Mouse (Mus musculus): ENCODE results near the gene Gm20911.
"Not testable (repeated sequence)": the region's sequence is repeated elsewhere in the genome, so short reads cannot be mapped to it uniquely, and the experiment has no call there.

Gene Gm20911

DNA sequence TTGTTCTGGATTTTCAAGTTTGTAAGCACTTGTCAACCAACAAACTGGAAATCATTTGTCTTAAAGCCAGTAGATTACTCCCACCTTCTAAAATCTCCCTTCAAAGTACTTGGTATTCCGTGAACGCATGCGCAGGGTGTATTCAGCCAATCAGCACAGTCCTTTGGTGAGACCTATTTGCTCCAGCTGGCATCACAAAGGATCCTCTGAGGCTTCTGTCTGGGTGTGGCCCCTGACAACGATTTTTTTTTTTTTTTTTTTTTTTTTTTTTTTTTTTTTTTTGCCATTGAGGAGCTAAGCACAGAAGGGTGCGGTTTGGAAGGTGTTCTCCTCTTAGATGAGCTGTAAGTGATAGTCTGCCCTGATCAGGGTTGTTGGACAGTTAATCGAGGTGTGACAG lies at the start of gene Gm20911:
Gene Gm20911 (plus strand): TSS at position 301 of the 400 bp plus-strand sequence.
- not testable (repeated sequence) for DNase-seq (ENCODE audit: low read depth, low spot score)

Data from CD4-positive helper T cell, adult 2 months (primary cell).